Mouse (Mus musculus): ENCODE results near the gene Col6a1. TPM values are rescaled to one million over a fixed set of nuclear protein-coding genes. Genes with fewer than 3 reads are reported as not detected.

The Col6a1 gene
- total RNA-seq, 2 experiments from 2014 or later: 19.6 to 23.2 TPM

- Histone ChIP-seq H3K27ac (no peak overlapping the region), H3K4me3 (no peak overlapping the region)
- TF ChIP-seq CTCF (conservative IDR thresholded peaks at IDR 0.05): no peak
- DNase-seq (ENCODE audit: low spot score in 2 of 2): no peak
These were observed 8.3 kb downstream of the Col6a1 start for GRCm38 (mm10) chr10:76717631-76718030.

- DNase-seq (ENCODE audit: low spot score in 2 of 2): no peak
- H3K27ac ChIP-seq: no peak overlapping the region
- TF ChIP-seq CTCF (conservative IDR thresholded peaks at IDR 0.05): no peak
- H3K4me3 ChIP-seq: no peak overlapping the region
These were observed 8.9 kb downstream of the Col6a1 start for GRCm38 (mm10) chr10:76717026-76717425.

GRCm38 (mm10) chr10:76714303-76714702 lies 11.7 kb downstream of the Col6a1 start:
- peak in 1 of 2 experiments; percentile 20 for DNase-seq (ENCODE audit: low spot score in 2 of 2)
- Histone ChIP-seq H3K27ac (no peak overlapping the region), H3K4me3 (no peak overlapping the region)
- no peak for TF ChIP-seq CTCF (conservative IDR thresholded peaks at IDR 0.05)

- no peak for DNase-seq (ENCODE audit: low spot score in 2 of 2)
- Histone ChIP-seq H3K4me3 (no peak overlapping the region), H3K27ac (no peak overlapping the region)
- TF ChIP-seq CTCF (conservative IDR thresholded peaks at IDR 0.05): no peak
These were observed 13.5 kb downstream of the Col6a1 start for GRCm38 (mm10) chr10:76712500-76712899.

GRCm38 (mm10) chr10:76711331-76711730 lies 14.6 kb downstream of the Col6a1 start:
- TF ChIP-seq CTCF (conservative IDR thresholded peaks at IDR 0.05): no peak

GRCm38 (mm10) chr10:76708465-76708864 lies 17.5 kb downstream of the Col6a1 start:
- no peak for DNase-seq (ENCODE audit: low spot score in 2 of 2)
- H3K4me3 ChIP-seq: no peak overlapping the region
- no peak for TF ChIP-seq CTCF (conservative IDR thresholded peaks at IDR 0.05)

More at GRCm38 (mm10) chr10:76711331-76711730, 14.6 kb downstream of the Col6a1 start:
- Histone ChIP-seq H3K4me3 (no peak overlapping the region), H3K27ac (no peak overlapping the region)
- DNase-seq (ENCODE audit: low spot score in 2 of 2): no peak

GRCm38 (mm10) chr10:76707584-76707983 lies 18.4 kb downstream of the Col6a1 start:
- no peak for TF ChIP-seq CTCF (conservative IDR thresholded peaks at IDR 0.05)
- DNase-seq (ENCODE audit: low spot score in 2 of 2): no peak
- H3K27ac ChIP-seq: no peak overlapping the region
- no peak overlapping the region for H3K4me3 ChIP-seq

More at GRCm38 (mm10) chr10:76708465-76708864, 17.5 kb downstream of the Col6a1 start:
- H3K27ac ChIP-seq: no peak overlapping the region

GRCm38 (mm10) chr10:76707001-76707400 lies 19.0 kb downstream of the Col6a1 start:
- Histone ChIP-seq H3K27ac (no peak overlapping the region), H3K4me3 (no peak overlapping the region)
- DNase-seq (ENCODE audit: low spot score in 2 of 2): no peak
- TF ChIP-seq CTCF (conservative IDR thresholded peaks at IDR 0.05): no peak

GRCm38 (mm10) chr10:76704358-76704757 lies 21.6 kb downstream of the Col6a1 start:
- no peak for TF ChIP-seq CTCF (conservative IDR thresholded peaks at IDR 0.05)

GRCm38 (mm10) chr10:76701446-76701845 lies 24.5 kb downstream of the Col6a1 start:
- TF ChIP-seq CTCF (conservative IDR thresholded peaks at IDR 0.05): no peak
- no peak for DNase-seq (ENCODE audit: low spot score in 2 of 2)
- no peak overlapping the region for H3K27ac ChIP-seq
- no peak overlapping the region for H3K4me3 ChIP-seq

More at GRCm38 (mm10) chr10:76704358-76704757, 21.6 kb downstream of the Col6a1 start:
- Histone ChIP-seq H3K27ac (no peak overlapping the region), H3K4me3 (no peak overlapping the region)
- DNase-seq (ENCODE audit: low spot score in 2 of 2): no peak

- no peak overlapping the region for H3K27ac ChIP-seq
- H3K4me3 ChIP-seq: no peak overlapping the region
- TF ChIP-seq CTCF (conservative IDR thresholded peaks at IDR 0.05): no peak
- DNase-seq (ENCODE audit: low spot score in 2 of 2): no peak
These were observed 26.2 kb downstream of the Col6a1 start for GRCm38 (mm10) chr10:76699816-76700215.

- H3K4me3 ChIP-seq: no peak overlapping the region
- DNase-seq (ENCODE audit: low spot score in 2 of 2): no peak
- no peak overlapping the region for H3K27ac ChIP-seq
- TF ChIP-seq CTCF (conservative IDR thresholded peaks at IDR 0.05): no peak
These were observed 30.6 kb downstream of the Col6a1 start for GRCm38 (mm10) chr10:76695283-76695885.

- no peak for DNase-seq (ENCODE audit: low spot score in 2 of 2)
- H3K27ac ChIP-seq: no peak overlapping the region
- TF ChIP-seq CTCF (conservative IDR thresholded peaks at IDR 0.05): no peak
- no peak overlapping the region for H3K4me3 ChIP-seq
These were observed 31.2 kb downstream of the Col6a1 start for GRCm38 (mm10) chr10:76694765-76695164.

GRCm38 (mm10) chr10:76693446-76693845 lies 32.5 kb downstream of the Col6a1 start:
- DNase-seq (ENCODE audit: low spot score in 2 of 2): no peak
- Histone ChIP-seq H3K4me3 (no peak overlapping the region), H3K27ac (no peak overlapping the region)
- TF ChIP-seq CTCF (conservative IDR thresholded peaks at IDR 0.05): no peak

Data from layer of hippocampus, adult 2 months (tissue).